Mouse (Mus musculus) adrenal gland, adult (tissue): ENCODE measurements around the gene Gm3099.
"Not testable (repeated sequence)": the region's sequence is repeated elsewhere in the genome, so short reads cannot be mapped to it uniquely, and the experiment has no call there.

Source experiments
- DNase-seq, 2 experiments: peaks; one replicate each; pipeline ENCODE4 v3.0.0; 2022 to 2023; ENCODE audit warnings: low spot score in 1 of 2; ENCODE audit not compliant: inconsistent age in 2 of 2

The Gm3099 gene

DNA sequence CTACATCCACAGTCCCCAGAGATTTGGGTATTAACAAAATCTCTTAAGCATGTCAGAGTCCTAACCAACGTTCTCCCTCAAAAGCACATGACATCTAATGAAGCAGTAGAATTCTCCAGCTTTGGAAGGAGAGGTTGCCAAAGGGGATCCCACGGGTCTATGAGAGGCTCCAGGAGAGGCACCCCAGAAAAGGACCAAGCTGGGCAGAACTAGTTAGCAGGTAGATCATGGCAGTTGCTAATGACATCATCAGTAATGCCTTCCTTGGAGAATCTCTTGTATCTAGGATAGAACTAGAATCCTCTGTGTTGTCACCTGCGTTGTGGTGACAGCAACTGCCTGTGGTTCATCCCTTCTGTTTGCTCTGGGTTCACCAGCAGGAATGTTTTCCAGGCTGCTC lies at the start of gene Gm3099:
Gene Gm3099 (plus strand): TSS at position 301 of the 400 bp plus-strand sequence.
- not testable (repeated sequence) for DNase-seq

GRCm38 (mm10) chr14:3963247-3963646 lies 34.9 kb upstream of the Gm3099 start, which contains the start of gene Gm3095:
Gene Gm3095 (plus strand): TSS chr14:3963547.
- DNase-seq: not testable (repeated sequence)

GRCm38 (mm10) chr14:4023641-4024040 lies 25.4 kb downstream of the Gm3099 start, which contains the start of gene Gm5796:
Gene Gm5796 (plus strand): TSS chr14:4023941.
- not testable (repeated sequence) for DNase-seq
